Mouse (Mus musculus) testis, adult 2 months (tissue): Measurements from ENCODE around the gene Abi3.

ENCODE experiments used
- CTCF ChIP-seq: fragments of 200-500 bp; IDR thresholded peaks from 2 replicates; pipeline ENCODE4 v1.5.1; 2012; ENCODE audit warnings: low read depth, mild to moderate bottlenecking, inconsistent platforms, low read length, moderate library complexity; ENCODE audit not compliant: control insufficient read depth, insufficient read depth, insufficient replicate concordance
- POLR2A ChIP-seq: fragments of 200-500 bp; IDR thresholded peaks from 2 replicates; pipeline ENCODE4 v1.6.1; 2012; ENCODE audit warnings: low read depth, mild to moderate bottlenecking, inconsistent platforms, low read length, moderate library complexity; ENCODE audit not compliant: control insufficient read depth

DNA sequence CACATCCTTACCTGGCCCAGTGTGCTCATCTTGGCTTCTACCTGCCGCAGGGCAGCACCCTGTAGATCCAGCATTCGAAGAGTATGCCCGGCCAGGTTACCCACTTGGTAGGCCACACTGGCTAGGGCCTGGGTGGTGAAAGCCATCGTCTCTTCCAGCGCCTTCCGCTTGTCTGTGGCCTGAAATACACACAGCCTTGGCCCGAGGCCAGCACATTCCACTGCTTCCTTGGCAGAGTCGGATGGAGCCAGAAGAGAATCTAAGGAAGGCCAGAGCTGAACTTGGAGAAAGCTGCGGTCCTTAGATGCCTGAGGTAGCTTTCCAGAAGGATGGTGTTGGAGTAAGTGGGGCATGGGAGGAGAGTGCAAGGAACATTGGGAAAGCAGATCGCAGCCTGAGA is 5.2 kb downstream of the Abi3 start, which contains the start of gene Gngt2:
- TF ChIP-seq POLR2A (no peak), CTCF (no peak)
